ENCODE assay signal across 8 mouse cellular contexts in genomic region chr1:89131707-89132106, GRCm38 (mm10).
DNase-seq lines count a peak whose midpoint lies in the region; ATAC-seq lines count a peak whose summit lies in the region.

No protein-coding gene starts in this region.

- no peak overlapping the region for H3K27ac ChIP-seq in lung, embryonic 16.5 days (ENCODE audit: low read length)

- H3K4me2 ChIP-seq in lung, embryonic 16.5 days (ENCODE audit: low read depth, low read length): no peak overlapping the region

- DNase-seq in adrenal gland, postnatal 10 days: peak; percentile 67
- no peak for DNase-seq in adrenal gland, postnatal 4 days (ENCODE audit: low spot score in 2 of 2)
- peak; percentile 41 to 44 for DNase-seq in layer of hippocampus, postnatal 14 days (ENCODE audit: low spot score in 2 of 2)
- no peak for DNase-seq in layer of hippocampus, adult 9-10 months (ENCODE audit: low spot score)
- DNase-seq in heart, adult 8-10 months (ENCODE audit: low spot score): peak; percentile 77
- no peak for DNase-seq in right cerebral cortex, adult 18-20 months
- no peak for DNase-seq in embryo, embryonic 10 days (ENCODE audit: low spot score)

- ATAC-seq in lung, embryonic 16.5 days (ENCODE audit: low read depth): 0 out of 2 replicates have a peak, but pooled peaks have one; percentile 24

- no peaks in the 10 kb centered on the region for H3K27me3 ChIP-seq in lung, embryonic 16.5 days (ENCODE audit: control insufficient read depth, insufficient read depth, low read depth, low read length)

- 65% methylated on average over 8 of the region's 8 CpGs for WGBS in lung, embryonic 16.5 days

- no peak overlapping the region for H3K9ac ChIP-seq in lung, embryonic 16.5 days (ENCODE audit: low read length)

- 0 out of 2 replicates have a peak, but pooled peaks cover 2% of the 10 kb centered on the region for H3K9me3 ChIP-seq in lung, embryonic 16.5 days (ENCODE audit: control insufficient read depth, low read length)

- peaks cover 22% of the 10 kb centered on the region for H3K4me1 ChIP-seq in lung, embryonic 16.5 days (replicated peaks; ENCODE audit: control insufficient read depth, insufficient read depth, low read length)

- H3K36me3 ChIP-seq in lung, embryonic 16.5 days (ENCODE audit: control insufficient read depth, insufficient read depth, low read length): 0 out of 2 replicates have a peak, but pooled peaks cover 3% of the 10 kb centered on the region

- H3K4me3 ChIP-seq in lung, embryonic 16.5 days (ENCODE audit: low read length): no peak overlapping the region

Comparison
In these comparisons a context has a peak if more than half of its experiments do, and no peak if none do; other contexts are left out.
1. DNase-seq: peak in adrenal gland, postnatal 10 days (single experiment), layer of hippocampus, postnatal 14 days (2 of 2) and heart, adult 8-10 months (single experiment); none in adrenal gland, postnatal 4 days (0 of 2), layer of hippocampus, adult 9-10 months (single experiment), right cerebral cortex, adult 18-20 months (single experiment) and embryo, embryonic 10 days (single experiment).